Mouse (Mus musculus) thymus, adult 2 months (tissue): ENCODE measurements around the gene Ube2s.
A peak's percentile ranks its signal among the peaks of the same experiment; 100 is the strongest.

Experiments used
- CTCF ChIP-seq: fragments of 200-500 bp; IDR thresholded peaks from 2 replicates; pipeline ENCODE4 v1.5.1; 2012; ENCODE audit warnings: mild to moderate bottlenecking, control low read depth, low read length, moderate library complexity, borderline replicate concordance; ENCODE audit not compliant: control insufficient read depth, poor library complexity, insufficient read depth; ENCODE audit errors: extremely low read depth
- POLR2A ChIP-seq: fragments of 200-500 bp; IDR thresholded peaks from 2 replicates; pipeline ENCODE4 v1.6.1; 2012; ENCODE audit warnings: mild to moderate bottlenecking, low read length, control low read depth, moderate library complexity; ENCODE audit not compliant: control insufficient read depth, poor library complexity, insufficient read depth; ENCODE audit errors: extremely low read depth

DNA sequence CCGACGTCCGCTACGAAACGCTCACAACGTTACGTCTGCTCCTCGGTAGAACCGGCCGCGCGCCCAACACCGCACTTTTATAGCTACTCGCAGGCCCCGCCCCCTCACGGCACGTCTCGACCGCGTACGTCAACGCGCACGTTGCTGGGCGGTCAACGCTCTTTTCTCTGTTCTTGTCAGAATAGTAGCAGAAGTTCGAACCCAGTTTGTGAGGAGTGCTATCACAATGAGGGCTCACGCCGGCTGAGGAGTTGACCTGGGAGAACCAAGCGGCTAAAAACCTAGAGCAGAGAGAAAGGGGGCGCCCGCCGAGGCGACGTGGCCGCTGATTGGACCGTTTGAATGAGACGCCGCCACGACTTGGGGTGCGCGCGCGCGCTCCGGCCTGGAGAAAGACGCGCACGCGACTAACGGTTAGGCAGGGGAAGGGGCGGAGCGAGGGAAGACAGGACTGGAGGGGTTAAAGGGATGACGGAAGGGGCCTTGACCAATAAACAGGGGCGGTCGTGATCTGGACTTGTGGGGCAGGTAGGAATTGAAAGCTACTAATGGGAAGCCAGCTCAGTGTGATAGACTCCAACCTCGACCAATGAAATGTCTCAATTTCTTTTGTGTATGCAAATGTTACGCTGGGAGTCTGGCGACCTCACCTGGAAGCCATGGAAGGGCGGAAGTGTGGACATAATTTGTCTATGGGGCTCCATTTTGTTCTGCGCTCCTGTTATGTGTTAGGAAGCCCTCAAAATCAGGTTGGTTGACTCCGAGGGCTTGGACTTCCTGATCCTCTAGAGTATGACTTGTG is at the start of gene Ube2s:
- TF ChIP-seq CTCF, result no peak
- peak; percentile 48; the same call in 1 of the 2 replicates for TF ChIP-seq POLR2A
